Mouse (Mus musculus): ENCODE measurements around the gene Olfr750. TPM values are rescaled to one million over a fixed set of nuclear protein-coding genes. Genes with fewer than 3 reads are reported as not detected.

Gene Olfr750
- polyA plus RNA-seq, 1 experiment from 2014 or later: not detected

GRCm38 (mm10) chr14:51085086-51085485, 10.9 kb upstream of the Olfr750 start:
- Histone ChIP-seq H3K4me2 (ENCODE audit: low read depth, low read length) (no peak overlapping the region), H3K9ac (replicated peaks; ENCODE audit: low read length) (no peak overlapping the region), H3K4me3 (ENCODE audit: low read depth, low read length) (no peak overlapping the region), H3K27ac (replicated peaks; ENCODE audit: low read depth, low read length) (no peak overlapping the region), H3K4me1 (ENCODE audit: control insufficient read depth, insufficient read depth, low read length) (peaks cover 2% of the 10 kb centered on the region; the same call in 1 of the 2 replicates), H3K36me3 (replicated peaks; ENCODE audit: control insufficient read depth, insufficient read depth, low read depth, low read length) (no peaks in the 10 kb centered on the region), H3K9me3 (replicated peaks; ENCODE audit: control insufficient read depth, low read length) (no peaks in the 10 kb centered on the region), H3K27me3 (ENCODE audit: control insufficient read depth, insufficient read depth, low read length) (no peaks in the 10 kb centered on the region)
- WGBS: 61% methylated on average over 2 of the region's 2 CpGs
- no peak for DNase-seq (ENCODE audit: low spot score)
- ATAC-seq (replicated peaks; ENCODE audit: insufficient number of reproducible peaks, low FRiP score, low TSS enrichment, low read depth): no peak

DNA sequence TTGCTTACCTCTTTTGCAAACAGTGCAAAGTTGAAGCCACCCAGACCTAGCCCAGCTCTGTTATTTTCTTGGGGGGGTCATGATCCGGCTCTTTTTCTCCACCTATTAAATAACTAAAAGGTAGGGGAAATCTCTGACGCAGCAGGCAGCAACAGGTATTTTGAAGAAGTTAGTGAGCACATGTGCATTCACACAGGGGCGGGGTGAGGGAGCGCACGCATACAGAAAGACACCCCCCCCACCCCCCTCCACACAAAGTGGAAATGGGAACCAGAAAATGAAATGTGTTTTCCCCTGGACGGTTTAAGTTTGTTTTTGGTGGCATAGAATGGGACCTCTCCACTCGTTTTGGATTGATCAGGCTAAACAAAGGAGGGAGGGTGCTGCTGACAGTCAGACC, 9.6 kb upstream of the Olfr750 start:
- DNase-seq (ENCODE audit: low spot score) (peak; percentile 12), ATAC-seq (replicated peaks; ENCODE audit: insufficient number of reproducible peaks, low FRiP score, low TSS enrichment, low read depth) (no peak)
- Histone ChIP-seq H3K27me3 (ENCODE audit: control insufficient read depth, insufficient read depth, low read length) (no peaks in the 10 kb centered on the region), H3K9me3 (replicated peaks; ENCODE audit: control insufficient read depth, low read length) (no peaks in the 10 kb centered on the region), H3K9ac (replicated peaks; ENCODE audit: low read length) (0 out of 2 replicates have a peak overlapping the region, but pooled peaks have one; percentile 18), H3K27ac (replicated peaks; ENCODE audit: low read depth, low read length) (no peak overlapping the region), H3K4me3 (ENCODE audit: low read depth, low read length) (peak overlapping the region; percentile 48), H3K4me1 (ENCODE audit: control insufficient read depth, insufficient read depth, low read length) (peaks cover 2% of the 10 kb centered on the region; the same call in 1 of the 2 replicates), H3K4me2 (ENCODE audit: low read depth, low read length) (peak overlapping the region; percentile 80), H3K36me3 (replicated peaks; ENCODE audit: control insufficient read depth, insufficient read depth, low read depth, low read length) (no peaks in the 10 kb centered on the region)
- WGBS: 12% methylated on average over 7 of the region's 7 CpGs

GRCm38 (mm10) chr14:51082599-51083581, 8.7 kb upstream of the Olfr750 start:
- Histone ChIP-seq H3K4me3 (ENCODE audit: low read depth, low read length) (peak overlapping the region; percentile 48), H3K9ac (replicated peaks; ENCODE audit: low read length) (peak overlapping the region; percentile 39), H3K27ac (replicated peaks; ENCODE audit: low read depth, low read length) (no peak overlapping the region), H3K4me1 (ENCODE audit: control insufficient read depth, insufficient read depth, low read length) (peaks cover 2% of the 10 kb centered on the region; the same call in 1 of the 2 replicates), H3K27me3 (ENCODE audit: control insufficient read depth, insufficient read depth, low read length) (no peaks in the 10 kb centered on the region), H3K36me3 (replicated peaks; ENCODE audit: control insufficient read depth, insufficient read depth, low read depth, low read length) (no peaks in the 10 kb centered on the region), H3K9me3 (replicated peaks; ENCODE audit: control insufficient read depth, low read length) (no peaks in the 10 kb centered on the region), H3K4me2 (ENCODE audit: low read depth, low read length) (peak overlapping the region; percentile 80)
- 2% methylated on average over 40 of the region's 40 CpGs for WGBS
- DNase-seq (ENCODE audit: low spot score) (peak; percentile 78), ATAC-seq (replicated peaks; ENCODE audit: insufficient number of reproducible peaks, low FRiP score, low TSS enrichment, low read depth) (peak; percentile 84)

- no peaks in the 10 kb centered on the region for H3K9me3 ChIP-seq (replicated peaks; ENCODE audit: control insufficient read depth, low read length)
- H3K4me3 ChIP-seq (ENCODE audit: low read depth, low read length): no peak overlapping the region
- DNase-seq (ENCODE audit: low spot score) (no peak), ATAC-seq (replicated peaks; ENCODE audit: insufficient number of reproducible peaks, low FRiP score, low TSS enrichment, low read depth) (no peak)
- H3K9ac ChIP-seq (replicated peaks; ENCODE audit: low read length): no peak overlapping the region
- 89% methylated on average over 2 of the region's 2 CpGs for WGBS
- H3K4me2 ChIP-seq (ENCODE audit: low read depth, low read length): no peak overlapping the region
- H3K27me3 ChIP-seq (ENCODE audit: control insufficient read depth, insufficient read depth, low read length): no peaks in the 10 kb centered on the region
- H3K36me3 ChIP-seq (replicated peaks; ENCODE audit: control insufficient read depth, insufficient read depth, low read depth, low read length): no peaks in the 10 kb centered on the region
- H3K4me1 ChIP-seq (ENCODE audit: control insufficient read depth, insufficient read depth, low read length): peaks cover 2% of the 10 kb centered on the region; the same call in 1 of the 2 replicates
- no peak overlapping the region for H3K27ac ChIP-seq (replicated peaks; ENCODE audit: low read depth, low read length)
Measured at GRCm38 (mm10) chr14:51081035-51081434, 6.8 kb upstream of the Olfr750 start.

- no peak for ATAC-seq (replicated peaks; ENCODE audit: insufficient number of reproducible peaks, low FRiP score, low TSS enrichment, low read depth)
- no peak overlapping the region for H3K4me3 ChIP-seq (ENCODE audit: low read depth, low read length)
- no peak overlapping the region for H3K9ac ChIP-seq (replicated peaks; ENCODE audit: low read length)
- H3K4me1 ChIP-seq (ENCODE audit: control insufficient read depth, insufficient read depth, low read length): peaks cover 2% of the 10 kb centered on the region; the same call in 1 of the 2 replicates
- H3K27me3 ChIP-seq (ENCODE audit: control insufficient read depth, insufficient read depth, low read length): no peaks in the 10 kb centered on the region; the same call in 1 of the 2 replicates
- H3K4me2 ChIP-seq (ENCODE audit: low read depth, low read length): no peak overlapping the region
- DNase-seq (ENCODE audit: low spot score): no peak
- 76% methylated on average over 1 of the region's 1 CpGs for WGBS
- H3K9me3 ChIP-seq (replicated peaks; ENCODE audit: control insufficient read depth, low read length): no peaks in the 10 kb centered on the region
- H3K36me3 ChIP-seq (replicated peaks; ENCODE audit: control insufficient read depth, insufficient read depth, low read depth, low read length): no peaks in the 10 kb centered on the region
- no peak overlapping the region for H3K27ac ChIP-seq (replicated peaks; ENCODE audit: low read depth, low read length)
Measured at GRCm38 (mm10) chr14:51079180-51079579, 4.9 kb upstream of the Olfr750 start.

- Histone ChIP-seq H3K27me3 (ENCODE audit: control insufficient read depth, insufficient read depth, low read length) (no peaks in the 10 kb centered on the region; the same call in 1 of the 2 replicates), H3K4me3 (ENCODE audit: low read depth, low read length) (no peak overlapping the region), H3K27ac (replicated peaks; ENCODE audit: low read depth, low read length) (no peak overlapping the region), H3K9me3 (replicated peaks; ENCODE audit: control insufficient read depth, low read length) (no peaks in the 10 kb centered on the region), H3K4me1 (ENCODE audit: control insufficient read depth, insufficient read depth, low read length) (no peaks in the 10 kb centered on the region), H3K9ac (replicated peaks; ENCODE audit: low read length) (no peak overlapping the region), H3K36me3 (replicated peaks; ENCODE audit: control insufficient read depth, insufficient read depth, low read depth, low read length) (no peaks in the 10 kb centered on the region), H3K4me2 (ENCODE audit: low read depth, low read length) (no peak overlapping the region)
- ATAC-seq (replicated peaks; ENCODE audit: insufficient number of reproducible peaks, low FRiP score, low TSS enrichment, low read depth): no peak
- peak; percentile 36 for DNase-seq (ENCODE audit: low spot score)
- 95% methylated on average over 2 of the region's 2 CpGs for WGBS
Measured at GRCm38 (mm10) chr14:51069617-51070016, 4.6 kb downstream of the Olfr750 start.

DNA sequence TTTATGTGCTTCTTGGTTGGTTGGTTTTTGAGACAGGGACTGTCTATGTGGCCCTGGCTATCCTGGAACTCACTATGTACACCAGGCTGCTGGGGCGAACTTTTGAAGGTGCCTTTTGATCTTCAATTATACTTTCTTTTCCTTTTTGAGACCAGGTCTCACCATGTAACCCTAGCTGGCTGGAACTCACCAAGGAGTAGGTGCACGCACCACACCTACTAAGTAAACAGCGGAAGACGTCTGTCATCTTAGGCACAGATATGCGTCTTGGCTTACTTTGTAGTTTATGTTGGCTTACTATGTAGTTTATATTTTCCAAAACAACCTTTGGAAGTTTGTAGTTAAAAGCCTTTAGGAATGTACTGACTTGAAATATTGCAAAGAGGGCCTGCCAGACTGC, 5.3 kb downstream of the Olfr750 start:
- Histone ChIP-seq H3K9me3 (replicated peaks; ENCODE audit: control insufficient read depth, low read length) (no peaks in the 10 kb centered on the region), H3K27ac (replicated peaks; ENCODE audit: low read depth, low read length) (no peak overlapping the region), H3K4me2 (ENCODE audit: low read depth, low read length) (no peak overlapping the region), H3K4me1 (ENCODE audit: control insufficient read depth, insufficient read depth, low read length) (no peaks in the 10 kb centered on the region), H3K4me3 (ENCODE audit: low read depth, low read length) (no peak overlapping the region), H3K36me3 (replicated peaks; ENCODE audit: control insufficient read depth, insufficient read depth, low read depth, low read length) (no peaks in the 10 kb centered on the region), H3K9ac (replicated peaks; ENCODE audit: low read length) (no peak overlapping the region), H3K27me3 (ENCODE audit: control insufficient read depth, insufficient read depth, low read length) (no peaks in the 10 kb centered on the region)
- WGBS: 89% methylated on average over 5 of the region's 5 CpGs
- no peak for DNase-seq (ENCODE audit: low spot score)
- no peak for ATAC-seq (replicated peaks; ENCODE audit: insufficient number of reproducible peaks, low FRiP score, low TSS enrichment, low read depth)

- no peaks in the 10 kb centered on the region for H3K27me3 ChIP-seq (ENCODE audit: control insufficient read depth, insufficient read depth, low read length)
- H3K9me3 ChIP-seq (replicated peaks; ENCODE audit: control insufficient read depth, low read length): no peaks in the 10 kb centered on the region
- no peak overlapping the region for H3K4me2 ChIP-seq (ENCODE audit: low read depth, low read length)
- no peaks in the 10 kb centered on the region for H3K4me1 ChIP-seq (ENCODE audit: control insufficient read depth, insufficient read depth, low read length)
- no peak overlapping the region for H3K27ac ChIP-seq (replicated peaks; ENCODE audit: low read depth, low read length)
- no peak for ATAC-seq (replicated peaks; ENCODE audit: insufficient number of reproducible peaks, low FRiP score, low TSS enrichment, low read depth)
- DNase-seq (ENCODE audit: low spot score): no peak
- WGBS: 80% methylated on average over 5 of the region's 5 CpGs
- no peaks in the 10 kb centered on the region for H3K36me3 ChIP-seq (replicated peaks; ENCODE audit: control insufficient read depth, insufficient read depth, low read depth, low read length)
- no peak overlapping the region for H3K9ac ChIP-seq (replicated peaks; ENCODE audit: low read length)
- H3K4me3 ChIP-seq (ENCODE audit: low read depth, low read length): no peak overlapping the region
Measured at GRCm38 (mm10) chr14:51060761-51061160, 13.5 kb downstream of the Olfr750 start.

Measured in embryonic facial prominence, embryonic 11.5 days (tissue).